Mouse (Mus musculus) megakaryocyte, embryonic 14.5 days (primary cell): Measurements from ENCODE around the gene Pax8.

Experiments used
- FLI1 ChIP-seq: IDR thresholded peaks from 2 replicates; pipeline ENCODE4 v1.6.1; 2012; ENCODE audit warnings: low read length, inconsistent platforms, mixed read lengths
- GATA1 ChIP-seq: IDR thresholded peaks from 3 replicates; pipeline ENCODE4 v1.6.1; 2012; ENCODE audit warnings: mixed read lengths, low read length, inconsistent platforms, borderline replicate concordance

- TF ChIP-seq GATA1 (no peak), FLI1 (no peak)
Measured at GRCm38 (mm10) chr2:24435699-24436098, 39.7 kb downstream of the Pax8 start.
